Mouse (Mus musculus): ENCODE data around the gene Slc9a9.

DNA sequence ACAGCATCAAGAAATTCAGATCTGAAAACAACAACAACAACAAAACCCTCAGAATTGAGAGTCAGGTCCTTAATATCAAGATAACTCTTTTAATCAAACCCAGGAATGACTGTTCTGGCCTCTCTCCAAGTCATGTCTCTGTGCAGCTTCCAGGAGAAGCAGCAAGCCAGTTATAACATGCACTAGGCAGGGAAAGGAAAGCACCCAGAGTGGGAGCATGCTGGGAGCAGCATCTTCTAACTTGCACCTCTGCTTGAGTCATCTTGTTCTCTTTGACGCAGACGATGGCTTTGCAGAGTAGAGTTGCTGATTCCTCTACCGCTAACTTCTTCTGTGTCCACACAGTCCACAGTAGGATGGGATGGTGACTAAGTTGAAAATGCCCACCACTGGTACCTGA lies 426.8 kb downstream of the Slc9a9 start:
- TF ChIP-seq TAL1 (IDR thresholded peaks at IDR 0.05; ENCODE audit: low read length): no peak
- TF ChIP-seq GATA1 (IDR thresholded peaks at IDR 0.05; ENCODE audit: low read length): no peak
